Mouse (Mus musculus) small intestine, adult 2 months (tissue): ENCODE results near the gene Pcna.

Source experiments
- CTCF ChIP-seq: fragments of 200-500 bp; IDR thresholded peaks from 2 replicates; pipeline ENCODE4 v1.5.1; 2012; ENCODE audit warnings: low read depth, mild to moderate bottlenecking, control low read depth, inconsistent platforms, low read length, moderate library complexity, mixed read lengths; ENCODE audit not compliant: insufficient replicate concordance, insufficient read length; ENCODE audit errors: extremely low read depth
- POLR2A ChIP-seq: fragments of 200-500 bp; IDR thresholded peaks from 2 replicates; pipeline ENCODE4 v1.6.1; 2012; ENCODE audit warnings: low read depth, mild to moderate bottlenecking, control low read depth, inconsistent platforms, low read length, moderate library complexity

- TF ChIP-seq CTCF, result no peak
- no peak for TF ChIP-seq POLR2A
These were observed 23.1 kb upstream of the Pcna start for GRCm38 (mm10) chr2:132276249-132276648.
